Mouse (Mus musculus) G1E (cell line): Measurements from ENCODE around the gene Fzr1. TPM values are rescaled to one million over a fixed set of nuclear protein-coding genes. Genes with fewer than 3 reads are reported as not detected.

Experiments
- ATAC-seq: 2 replicates; pipeline ENCODE4 v1.8.0; 2016; ENCODE audit warnings: mild to moderate bottlenecking; ENCODE audit not compliant: insufficient number of reproducible peaks, poor library complexity, low FRiP score, severe bottlenecking; ENCODE audit errors: extremely low read depth
- DNase-seq: peaks from one replicate; pipeline ENCODE4 v3.0.0; 2012; ENCODE audit warnings: low spot score
- H3K27me3 ChIP-seq: 2 replicates; pipeline ENCODE4 v1.6.1; 2012; ENCODE audit warnings: mild to moderate bottlenecking, low read length, inconsistent platforms; ENCODE audit not compliant: insufficient read depth
- H3K36me3 ChIP-seq: replicated peaks from 2 replicates; pipeline ENCODE3; 2012; ENCODE audit warnings: mild to moderate bottlenecking, inconsistent platforms
- H3K4me1 ChIP-seq: 2 replicates; pipeline ENCODE4 v1.6.1; 2012; ENCODE audit warnings: low read depth, low read length, inconsistent platforms, mixed read lengths; ENCODE audit not compliant: insufficient read depth
- H3K4me3 ChIP-seq: 2 replicates; pipeline ENCODE4 v1.5.1; 2012; ENCODE audit warnings: low read depth, mild to moderate bottlenecking, inconsistent platforms, low read length, moderate library complexity, mixed read lengths
- H3K9me3 ChIP-seq: replicated peaks from 2 replicates; pipeline ENCODE4 v1.6.1; 2012; ENCODE audit warnings: inconsistent platforms
- CTCF ChIP-seq: IDR thresholded peaks from 2 replicates; pipeline ENCODE4 v1.5.1; 2012; ENCODE audit warnings: low read depth, low read length, inconsistent platforms, mixed read lengths
- GATA1 ChIP-seq: IDR thresholded peaks from 2 replicates; pipeline ENCODE4 v1.6.1; 2012; ENCODE audit warnings: borderline replicate concordance, low read length, inconsistent platforms, mixed read lengths
- GATA2 ChIP-seq: IDR thresholded peaks from 2 replicates; pipeline ENCODE4 v1.6.1; 2012; ENCODE audit warnings: low read depth, low read length, inconsistent platforms, borderline replicate concordance
- POLR2AphosphoS5 ChIP-seq: IDR thresholded peaks from 2 replicates; pipeline ENCODE4 v1.6.1; 2012; ENCODE audit warnings: low read depth, low read length, inconsistent platforms; ENCODE audit not compliant: insufficient replicate concordance
- TAL1 ChIP-seq: conservative IDR thresholded peaks from 2 replicates; pipeline ENCODE4 v1.6.1; 2012; ENCODE audit warnings: low read depth, low read length, inconsistent platforms, mixed read lengths
- polyA plus RNA-seq: library from polyadenylated mRNA; stranded (reverse); fragments of >175 nt; gene quantifications from 2 replicates; pipeline ENCODE4 v1.2.3, GENCODE M21; 2012
- total RNA-seq, 2 experiments: library from RNA; stranded (forward) in 1 of 2; stranded (reverse) in 1 of 2; fragments of 200-1000 nt in 1 of 2; fragments of >200 nt in 1 of 2; fragmentation: Nextera tagmentation in 1 of 2; gene quantifications; 2 replicates each; pipeline ENCODE4 v1.2.3; 2014 to 2017

Gene Fzr1
- total and polyA plus RNA-seq, 3 experiments: 15.8 to 96.2 (median 65.2) TPM

- ATAC-seq: no peak
- peaks cover 92% of the 10 kb centered on the region for H3K27me3 ChIP-seq
- peaks cover 7% of the 10 kb centered on the region for H3K36me3 ChIP-seq
These were observed 46.1 kb upstream of the Fzr1 start for GRCm38 (mm10) chr10:81424246-81425051.

GRCm38 (mm10) chr10:81423476-81424245 lies 45.3 kb upstream of the Fzr1 start:
- ATAC-seq: no peak
- H3K9me3 ChIP-seq: no peaks in the 10 kb centered on the region
- TF ChIP-seq CTCF (no peak), TAL1 (no peak), POLR2AphosphoS5 (no peak), GATA1 (no peak)
- DNase-seq: peak; percentile 0
- peaks cover 90% of the 10 kb centered on the region for H3K27me3 ChIP-seq
- peaks cover 23% of the 10 kb centered on the region for H3K4me1 ChIP-seq
- H3K4me3 ChIP-seq: no peak overlapping the region
- H3K36me3 ChIP-seq: peaks cover 7% of the 10 kb centered on the region

More at GRCm38 (mm10) chr10:81424246-81425051, 46.1 kb upstream of the Fzr1 start:
- H3K9me3 ChIP-seq: no peaks in the 10 kb centered on the region
- DNase-seq: no peak
- H3K4me1 ChIP-seq: peaks cover 24% of the 10 kb centered on the region
- no peak overlapping the region for H3K4me3 ChIP-seq
- TF ChIP-seq GATA1: no peak
- TF ChIP-seq GATA2: no peak
- no peak for TF ChIP-seq TAL1
- TF ChIP-seq CTCF: no peak
- TF ChIP-seq POLR2AphosphoS5: no peak

- peaks cover 28% of the 10 kb centered on the region for H3K4me1 ChIP-seq
- H3K9me3 ChIP-seq: no peaks in the 10 kb centered on the region
- TF ChIP-seq GATA2: no peak
- TF ChIP-seq TAL1: no peak
- DNase-seq (no peak), ATAC-seq (no peak)
- H3K4me3 ChIP-seq: no peak overlapping the region
- H3K36me3 ChIP-seq: peaks cover 7% of the 10 kb centered on the region
- peaks cover 88% of the 10 kb centered on the region for H3K27me3 ChIP-seq
These were observed 44.4 kb upstream of the Fzr1 start for GRCm38 (mm10) chr10:81422661-81423217.

- TF ChIP-seq GATA1 (no peak), GATA2 (no peak), POLR2AphosphoS5 (no peak), CTCF (no peak), TAL1 (no peak)
- DNase-seq (no peak), ATAC-seq (no peak)
- Histone ChIP-seq H3K4me1 (peaks cover 29% of the 10 kb centered on the region), H3K9me3 (no peaks in the 10 kb centered on the region), H3K4me3 (no peak overlapping the region), H3K27me3 (peaks cover 88% of the 10 kb centered on the region), H3K36me3 (peaks cover 7% of the 10 kb centered on the region)
These were observed 43.9 kb upstream of the Fzr1 start for GRCm38 (mm10) chr10:81422191-81422590.

GRCm38 (mm10) chr10:81421797-81422100 lies 43.4 kb upstream of the Fzr1 start:
- TF ChIP-seq POLR2AphosphoS5 (no peak), GATA1 (no peak), GATA2 (no peak), CTCF (no peak), TAL1 (no peak)
- Histone ChIP-seq H3K4me3 (no peak overlapping the region), H3K27me3 (peaks cover 86% of the 10 kb centered on the region), H3K36me3 (peaks cover 7% of the 10 kb centered on the region), H3K9me3 (no peaks in the 10 kb centered on the region), H3K4me1 (peaks cover 28% of the 10 kb centered on the region)
- DNase-seq (no peak), ATAC-seq (no peak)

- H3K4me3 ChIP-seq: no peak overlapping the region
- DNase-seq (no peak), ATAC-seq (no peak)
- peaks cover 80% of the 10 kb centered on the region for H3K27me3 ChIP-seq
- no peaks in the 10 kb centered on the region for H3K9me3 ChIP-seq
- H3K36me3 ChIP-seq: peaks cover 7% of the 10 kb centered on the region
- H3K4me1 ChIP-seq: peaks cover 28% of the 10 kb centered on the region
- TF ChIP-seq TAL1: no peak
- TF ChIP-seq CTCF: no peak
- no peak for TF ChIP-seq POLR2AphosphoS5
- TF ChIP-seq GATA2: no peak
- TF ChIP-seq GATA1: no peak
These were observed 42.9 kb upstream of the Fzr1 start for GRCm38 (mm10) chr10:81421041-81421796.
